Mouse (Mus musculus) neural tube, embryonic 14.5 days (tissue): Measurements from ENCODE around the gene Lrrc40. TPM values are rescaled to one million over a fixed set of nuclear protein-coding genes. Genes with fewer than 3 reads are reported as not detected.
"Not testable (repeated sequence)": the region's sequence is repeated elsewhere in the genome, so short reads cannot be mapped to it uniquely, and the experiment has no call there.

Source experiments
- ATAC-seq: fragments of 200-750 bp; cut with Nextera tagmentation; 2 replicates; pipeline ENCODE4 v1.8.0; 2017; ENCODE audit warnings: low read depth, mild to moderate bottlenecking, moderate TSS enrichment, moderate library complexity
- H3K27ac ChIP-seq: fragments of 300-500 bp; sonication (generic); 2 replicates; pipeline ENCODE4 v1.5.1; 2014; ENCODE audit warnings: low read depth, mild to moderate bottlenecking, control low read depth, low read length, moderate library complexity, mixed read lengths
- H3K27me3 ChIP-seq: fragments of 300-500 bp; sonication (generic); 2 replicates; pipeline ENCODE4 v1.6.1; 2014; ENCODE audit warnings: low read length; ENCODE audit not compliant: control insufficient read depth, insufficient read depth
- H3K36me3 ChIP-seq: fragments of 300-500 bp; sonication (generic); 2 replicates; pipeline ENCODE4 v1.6.1; 2014; ENCODE audit warnings: low read length, mixed read lengths; ENCODE audit not compliant: control insufficient read depth, insufficient read depth
- H3K4me1 ChIP-seq: fragments of 300-500 bp; sonication (generic); 2 replicates; pipeline ENCODE4 v1.6.1; 2014; ENCODE audit warnings: low read length; ENCODE audit not compliant: control insufficient read depth, insufficient read depth
- H3K4me2 ChIP-seq: fragments of 300-500 bp; sonication (generic); 2 replicates; pipeline ENCODE4 v1.6.1; 2014; ENCODE audit warnings: mild to moderate bottlenecking, low read depth, low read length, control low read depth
- H3K4me3 ChIP-seq: fragments of 300-500 bp; sonication (generic); 2 replicates; pipeline ENCODE4 v1.5.1; 2014; ENCODE audit warnings: low read depth, low read length, control low read depth, mixed read lengths
- H3K9ac ChIP-seq: fragments of 300-500 bp; sonication (generic); replicated peaks from 2 replicates; pipeline ENCODE4 v1.6.1; 2014; ENCODE audit warnings: low read depth, mild to moderate bottlenecking, control low read depth, low read length, mixed read lengths
- H3K9me3 ChIP-seq: fragments of 300-500 bp; sonication (generic); 2 replicates; pipeline ENCODE4 v1.6.1; 2016; ENCODE audit warnings: low read length; ENCODE audit not compliant: control insufficient read depth
- WGBS: fragments of 180-500 bp; shearing (Covaris S2); extraction: QIAGEN DNeasy Blood & Tissue Kit; methylation state at CpG from one replicate; pipeline ENCODE4 v1.1.7; 2014; 5-methylcytosine and 5-hydroxymethylcytosine counted together
- polyA plus RNA-seq: library from polyadenylated mRNA; unstranded; fragments of >200 nt; fragmentation: Nextera tagmentation; extraction: Ambion mirVana; gene quantifications from 2 replicates; pipeline ENCODE4 v1.2.1, GENCODE M21; 2014

The Lrrc40 gene
- polyA plus RNA-seq, 1 experiment from 2014 or later, result 52.8 TPM

- Histone ChIP-seq H3K9ac (no peak overlapping the region), H3K4me1 (no peaks in the 10 kb centered on the region), H3K36me3 (no peaks in the 10 kb centered on the region), H3K4me2 (no peak overlapping the region), H3K27me3 (no peaks in the 10 kb centered on the region), H3K9me3 (no peaks in the 10 kb centered on the region), H3K4me3 (no peak overlapping the region), H3K27ac (no peak overlapping the region)
- ATAC-seq, result no peak
- WGBS, result 90% methylated on average over 2 of the region's 2 CpGs
These were observed 38.5 kb downstream of the Lrrc40 start for GRCm38 (mm10) chr3:158075004-158075403.

- Histone ChIP-seq H3K27ac (no peak overlapping the region), H3K4me1 (no peaks in the 10 kb centered on the region), H3K4me2 (no peak overlapping the region), H3K36me3 (no peaks in the 10 kb centered on the region), H3K9me3 (no peaks in the 10 kb centered on the region), H3K9ac (no peak overlapping the region), H3K4me3 (no peak overlapping the region), H3K27me3 (no peaks in the 10 kb centered on the region)
- 48% methylated on average over 4 of the region's 4 CpGs for WGBS
- no peak for ATAC-seq
These were observed 40.4 kb downstream of the Lrrc40 start for GRCm38 (mm10) chr3:158076685-158077379.

GRCm38 (mm10) chr3:158077380-158077772, 40.9 kb downstream of the Lrrc40 start:
- 49% methylated on average over 1 of the region's 1 CpGs for WGBS
- H3K36me3 ChIP-seq, result no peaks in the 10 kb centered on the region
- no peak overlapping the region for H3K4me3 ChIP-seq
- no peak for ATAC-seq
- H3K9ac ChIP-seq, result no peak overlapping the region
- no peak overlapping the region for H3K27ac ChIP-seq
- H3K9me3 ChIP-seq, result no peaks in the 10 kb centered on the region
- H3K4me2 ChIP-seq, result no peak overlapping the region
- H3K27me3 ChIP-seq, result no peaks in the 10 kb centered on the region
- no peaks in the 10 kb centered on the region for H3K4me1 ChIP-seq

GRCm38 (mm10) chr3:158077828-158078227, 41.4 kb downstream of the Lrrc40 start:
- Histone ChIP-seq H3K4me1 (no peaks in the 10 kb centered on the region), H3K27me3 (no peaks in the 10 kb centered on the region), H3K4me3 (no peak overlapping the region), H3K4me2 (no peak overlapping the region), H3K36me3 (no peaks in the 10 kb centered on the region), H3K27ac (no peak overlapping the region), H3K9ac (no peak overlapping the region), H3K9me3 (no peaks in the 10 kb centered on the region)
- 73% methylated on average over 5 of the region's 5 CpGs for WGBS
- no peak for ATAC-seq

- Histone ChIP-seq H3K9ac (no peak overlapping the region), H3K4me3 (no peak overlapping the region), H3K4me2 (no peak overlapping the region), H3K27ac (no peak overlapping the region), H3K36me3 (no peaks in the 10 kb centered on the region), H3K27me3 (no peaks in the 10 kb centered on the region), H3K9me3 (no peaks in the 10 kb centered on the region), H3K4me1 (no peaks in the 10 kb centered on the region)
- no peak for ATAC-seq
- WGBS, result 84% methylated on average over 3 of the region's 3 CpGs
These were observed 55.1 kb downstream of the Lrrc40 start for GRCm38 (mm10) chr3:158091601-158092000.

- no peak overlapping the region for H3K9ac ChIP-seq
- no peaks in the 10 kb centered on the region for H3K36me3 ChIP-seq
- no peak overlapping the region for H3K4me2 ChIP-seq
- no peaks in the 10 kb centered on the region for H3K27me3 ChIP-seq
- H3K4me3 ChIP-seq, result no peak overlapping the region
- no peak for ATAC-seq
- no peaks in the 10 kb centered on the region for H3K4me1 ChIP-seq
- H3K9me3 ChIP-seq, result no peaks in the 10 kb centered on the region
- 86% methylated on average over 4 of the region's 4 CpGs for WGBS
- no peak overlapping the region for H3K27ac ChIP-seq
These were observed 57.5 kb downstream of the Lrrc40 start for GRCm38 (mm10) chr3:158093919-158094318.

GRCm38 (mm10) chr3:158102043-158102442, 65.6 kb downstream of the Lrrc40 start:
- H3K27ac ChIP-seq, H3K9me3 ChIP-seq, H3K9ac ChIP-seq, H3K4me1 ChIP-seq, H3K4me2 ChIP-seq, H3K4me3 ChIP-seq, H3K27me3 ChIP-seq, ATAC-seq, H3K36me3 ChIP-seq: not testable (repeated sequence)
- 95% methylated on average over 8 of the region's 10 CpGs for WGBS

- not testable (repeated sequence) for H3K36me3 ChIP-seq, H3K27ac ChIP-seq, H3K9me3 ChIP-seq, H3K27me3 ChIP-seq, H3K9ac ChIP-seq, H3K4me2 ChIP-seq, H3K4me3 ChIP-seq, H3K4me1 ChIP-seq, ATAC-seq
- WGBS, result 73% methylated on average over 1 of the region's 1 CpGs
These were observed 66.1 kb downstream of the Lrrc40 start for GRCm38 (mm10) chr3:158102530-158102929.

GRCm38 (mm10) chr3:158103467-158103866, 67.0 kb downstream of the Lrrc40 start:
- no peaks in the 10 kb centered on the region for H3K4me1 ChIP-seq
- no peak for ATAC-seq
- H3K27me3 ChIP-seq, result no peaks in the 10 kb centered on the region
- H3K4me2 ChIP-seq, result no peak overlapping the region
- 77% methylated on average over 2 of the region's 2 CpGs for WGBS
- no peak overlapping the region for H3K9ac ChIP-seq
- no peaks in the 10 kb centered on the region for H3K9me3 ChIP-seq
- no peaks in the 10 kb centered on the region for H3K36me3 ChIP-seq
- H3K27ac ChIP-seq, result no peak overlapping the region
- H3K4me3 ChIP-seq, result no peak overlapping the region
